Mouse (Mus musculus) activated CD4-positive, CD25-positive, alpha-beta regulatory T cell, adult 4 months (primary cell): ENCODE measurements around the gene Lpp. TPM values are rescaled to one million over a fixed set of nuclear protein-coding genes. Genes with fewer than 3 reads are reported as not detected.

ENCODE experiments used
- ATAC-seq: one replicate; pipeline ENCODE4 v1.8.0; 2017
- polyA plus RNA-seq, 2 experiments: library from polyadenylated mRNA; unstranded; fragments of 100-300 nt; shearing (Covaris generic); gene quantifications; one replicate each; pipeline ENCODE4 v1.2.1; 2017

The Lpp gene
- polyA plus RNA-seq, 2 experiments from 2014 or later: 15.5 to 16.8 TPM

DNA sequence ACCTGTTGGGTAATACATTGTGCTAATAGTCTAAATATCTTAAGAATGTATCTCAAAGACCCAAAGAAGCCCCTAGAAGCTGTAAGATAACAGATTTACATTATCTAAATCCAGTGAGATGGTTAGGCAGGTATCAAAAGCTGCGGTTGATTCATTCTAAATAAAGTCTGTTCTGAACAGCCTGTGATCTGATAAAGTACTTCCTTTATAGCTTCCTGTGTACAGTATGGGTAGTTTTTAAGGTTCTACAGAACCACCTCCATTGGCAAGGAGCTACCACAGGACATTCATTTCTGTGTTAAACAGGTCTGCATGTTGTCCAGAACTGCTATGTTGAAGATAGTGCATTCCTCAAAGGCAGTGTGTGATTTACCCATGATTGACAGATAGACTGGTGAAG is 554.2 kb downstream of the Lpp start:
- peak; percentile 73 for ATAC-seq

DNA sequence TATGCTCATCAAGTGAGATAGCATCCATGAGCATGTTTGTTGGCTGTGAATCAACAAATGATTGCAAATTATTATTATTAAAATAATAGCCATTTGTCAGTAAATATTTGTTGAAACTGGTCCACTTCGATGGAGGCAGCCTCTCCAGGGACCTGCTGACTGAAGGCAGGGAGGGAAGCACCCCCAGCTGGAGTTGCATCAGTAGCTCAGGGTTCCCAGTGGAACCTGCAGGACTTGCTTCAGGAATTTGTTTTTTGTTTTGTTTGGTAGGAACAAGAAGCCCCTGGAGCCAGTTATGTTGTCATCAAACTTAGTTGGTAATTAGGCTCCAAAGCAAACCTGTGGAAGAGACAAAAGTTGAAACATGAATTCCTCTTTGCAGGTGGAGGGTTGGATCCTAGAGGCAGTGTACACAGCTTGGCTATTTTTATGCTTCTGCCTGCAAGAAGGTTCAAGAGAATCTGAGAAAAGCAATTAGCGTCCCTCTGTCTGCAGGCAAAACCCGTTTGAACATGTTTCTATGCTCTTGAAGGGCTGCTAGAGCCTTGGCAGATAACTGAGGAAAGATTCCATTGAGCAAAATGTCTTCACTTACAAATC is 554.9 kb downstream of the Lpp start:
- ATAC-seq: no peak

GRCm38 (mm10) chr16:24949265-24949664 is 556.0 kb downstream of the Lpp start:
- no peak for ATAC-seq

- ATAC-seq: no peak
These were observed 556.9 kb downstream of the Lpp start for GRCm38 (mm10) chr16:24950112-24950743.

DNA sequence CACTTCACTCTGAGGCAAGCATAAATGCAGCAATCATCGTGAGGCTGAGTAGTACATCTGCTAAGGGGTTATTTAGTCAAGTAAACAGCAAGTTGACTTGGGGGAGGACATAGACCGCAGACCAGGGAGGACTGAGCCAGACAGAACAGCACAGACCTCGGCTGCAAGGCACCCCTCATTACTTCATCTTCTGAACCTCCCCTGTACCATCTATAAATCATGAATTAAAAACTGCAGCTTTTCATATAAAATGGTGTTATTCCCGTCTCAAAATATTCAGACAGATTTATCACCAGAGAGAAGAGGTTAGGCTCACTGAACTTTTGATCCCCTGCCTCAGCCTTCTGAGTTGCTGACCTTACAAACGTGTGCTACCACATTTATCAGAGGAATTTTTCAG is 558.6 kb downstream of the Lpp start:
- no peak for ATAC-seq

GRCm38 (mm10) chr16:24955054-24955453 is 561.7 kb downstream of the Lpp start:
- ATAC-seq: no peak

GRCm38 (mm10) chr16:24958661-24959060 is 565.4 kb downstream of the Lpp start:
- ATAC-seq: no peak

DNA sequence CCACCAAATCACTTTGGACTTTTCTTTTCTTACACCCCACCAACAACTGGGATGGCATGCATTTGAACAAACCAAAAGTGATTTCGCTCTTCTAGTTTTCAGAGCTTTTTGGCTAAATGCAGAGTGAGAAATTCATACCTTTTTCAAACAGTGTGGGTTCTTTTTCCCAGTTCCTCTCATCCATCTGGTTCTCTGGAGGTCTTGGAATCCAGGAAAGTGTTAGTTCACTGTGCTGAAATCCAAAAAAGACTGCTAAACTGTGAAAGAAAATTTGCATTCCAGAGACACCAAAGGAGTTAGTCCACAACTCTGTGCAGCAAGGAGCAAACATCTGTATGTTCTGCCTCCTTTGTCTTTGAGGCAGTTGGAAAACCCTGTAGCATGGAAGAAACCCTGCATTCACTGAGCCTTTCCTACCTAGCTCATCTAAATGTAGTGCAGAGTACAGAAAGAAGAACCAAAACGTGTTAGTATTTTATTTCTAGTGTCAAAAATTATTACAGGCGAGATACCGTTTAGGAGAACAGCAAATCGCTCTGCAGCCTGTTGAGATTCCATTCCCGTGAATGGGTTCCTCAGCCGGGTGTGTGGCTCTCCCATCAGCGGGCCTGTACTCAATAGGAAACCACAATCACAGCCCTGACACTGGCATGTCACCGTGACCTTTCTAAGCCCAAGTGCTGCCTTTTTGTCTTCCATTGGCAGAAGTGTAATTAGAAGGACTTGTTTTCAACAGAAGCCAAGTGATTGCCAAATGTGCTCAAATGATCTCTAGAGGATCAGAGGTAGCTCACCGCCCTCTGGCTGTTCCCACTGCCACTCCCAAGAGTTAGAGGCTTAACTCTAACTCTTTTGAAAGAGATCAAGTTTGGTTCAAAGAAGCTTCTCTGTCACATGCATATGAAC is 567.8 kb downstream of the Lpp start:
- ATAC-seq: no peak

GRCm38 (mm10) chr16:24964311-24964710 is 571.0 kb downstream of the Lpp start:
- ATAC-seq: no peak

DNA sequence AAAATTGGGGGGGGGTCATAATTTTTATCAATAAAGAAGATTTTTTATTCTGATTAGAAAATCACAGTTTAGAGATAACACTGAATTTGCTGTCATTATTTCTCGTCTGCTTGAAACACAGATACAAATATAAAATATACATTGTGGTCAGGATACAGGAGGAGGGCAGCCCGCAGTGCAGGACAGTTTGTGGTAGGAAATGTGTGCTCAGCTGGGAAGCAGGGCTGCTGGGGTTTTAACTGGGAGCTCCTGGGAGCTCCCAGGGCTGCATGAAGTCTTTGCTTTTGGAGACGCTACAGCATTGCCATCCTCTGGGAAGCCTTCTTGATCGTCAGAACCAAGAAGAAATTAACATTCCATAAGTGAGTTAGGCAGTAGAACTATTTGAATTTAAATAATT is 571.8 kb downstream of the Lpp start:
- ATAC-seq: no peak

DNA sequence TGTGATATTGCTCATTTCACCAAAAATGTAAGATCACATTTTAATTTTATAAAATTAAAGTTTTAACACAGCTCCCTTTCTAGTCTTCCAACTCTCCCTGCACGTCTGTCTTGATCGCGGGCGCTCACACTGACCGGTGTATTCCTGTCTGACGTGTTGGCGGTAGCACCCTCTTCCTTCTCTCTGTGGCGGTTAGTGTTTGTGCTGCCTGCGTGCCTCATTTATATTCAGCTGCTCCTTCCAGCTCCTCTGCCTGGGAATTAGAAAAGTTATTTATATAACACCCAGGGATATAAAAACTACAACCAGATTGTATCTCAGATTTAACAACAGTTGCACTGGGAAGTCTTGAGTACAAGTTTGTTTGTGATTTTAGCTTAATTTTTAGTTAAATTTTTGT is 573.2 kb downstream of the Lpp start:
- no peak for ATAC-seq

- no peak for ATAC-seq
These were observed 579.8 kb downstream of the Lpp start for GRCm38 (mm10) chr16:24973009-24973631.

DNA sequence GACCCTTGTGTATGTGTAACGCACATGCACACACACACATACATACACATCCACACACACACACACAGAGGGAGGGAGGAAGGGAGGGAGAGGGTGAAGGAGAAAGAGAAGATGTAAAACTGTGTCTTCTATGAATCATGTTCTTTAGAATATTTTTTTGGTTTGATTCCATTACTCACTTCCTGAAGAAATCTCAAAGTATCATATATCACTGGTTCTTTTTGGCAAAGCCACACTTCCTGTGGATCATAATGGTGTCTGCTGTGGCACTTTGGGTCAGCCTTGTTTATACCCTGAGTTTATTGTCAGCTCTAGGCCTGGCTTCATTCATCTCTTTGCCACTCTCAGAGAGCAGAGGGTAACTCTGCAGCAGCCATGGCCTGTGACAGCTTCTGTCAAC is 584.5 kb downstream of the Lpp start:
- ATAC-seq: no peak

DNA sequence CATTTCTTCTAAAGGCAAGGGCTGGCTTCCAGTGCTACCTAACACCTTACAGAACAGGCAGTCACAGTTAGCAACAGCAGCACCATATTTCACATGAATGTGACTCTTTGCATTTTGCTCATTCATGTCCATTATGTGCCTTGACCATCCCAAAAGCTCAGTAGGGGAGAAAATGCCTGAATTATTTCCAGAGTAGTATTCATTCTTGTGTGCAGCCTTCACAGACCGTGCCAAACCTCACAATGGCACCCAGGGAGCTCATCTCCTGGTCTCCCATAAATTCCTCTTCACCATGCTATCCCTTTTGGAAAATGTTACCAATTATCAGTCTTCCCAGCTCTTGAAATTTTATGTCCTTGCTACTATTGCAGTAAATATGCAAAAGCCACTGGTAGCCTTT is 584.9 kb downstream of the Lpp start:
- no peak for ATAC-seq

DNA sequence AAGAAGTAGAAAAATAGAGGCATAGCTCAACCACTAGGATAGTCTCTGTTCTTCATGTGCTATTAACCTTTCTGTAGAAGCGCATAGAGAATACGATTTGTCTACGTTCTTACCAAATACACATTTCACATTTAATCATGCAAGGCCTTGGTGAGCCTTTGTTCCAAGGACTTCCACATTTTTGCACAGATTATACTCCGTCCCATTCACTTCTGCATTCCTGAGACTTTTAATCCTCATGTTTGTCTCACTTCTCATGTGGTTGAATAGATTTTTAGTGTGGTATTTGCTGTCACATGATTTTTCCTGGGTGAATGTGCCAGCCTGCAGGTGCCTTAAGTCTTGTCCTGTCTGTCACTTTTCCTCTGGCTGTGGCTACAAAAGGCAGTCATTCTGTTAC is 586.1 kb downstream of the Lpp start:
- no peak for ATAC-seq

GRCm38 (mm10) chr16:24982828-24983227 is 589.5 kb downstream of the Lpp start:
- no peak for ATAC-seq

DNA sequence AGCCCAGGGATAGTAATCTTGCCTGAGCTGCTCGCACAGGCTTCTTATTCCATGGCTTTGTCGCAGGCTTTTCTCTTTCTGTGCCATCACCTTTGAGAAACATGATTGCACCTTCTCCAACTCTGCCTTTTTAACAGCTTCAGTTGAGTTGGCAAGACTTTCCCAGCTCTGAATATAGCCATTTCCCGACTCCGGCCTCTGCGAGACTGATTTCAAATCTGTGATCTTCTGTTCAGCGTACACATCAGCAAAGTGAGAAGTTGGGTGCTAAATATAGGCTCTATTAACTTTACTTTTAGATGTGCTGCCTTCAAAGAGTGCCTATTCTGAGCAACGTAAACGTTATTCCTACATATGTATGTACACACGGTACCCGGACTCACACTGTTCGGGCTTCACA is 597.0 kb downstream of the Lpp start:
- ATAC-seq: no peak

GRCm38 (mm10) chr16:24991059-24991541 is 597.8 kb downstream of the Lpp start:
- no peak for ATAC-seq

DNA sequence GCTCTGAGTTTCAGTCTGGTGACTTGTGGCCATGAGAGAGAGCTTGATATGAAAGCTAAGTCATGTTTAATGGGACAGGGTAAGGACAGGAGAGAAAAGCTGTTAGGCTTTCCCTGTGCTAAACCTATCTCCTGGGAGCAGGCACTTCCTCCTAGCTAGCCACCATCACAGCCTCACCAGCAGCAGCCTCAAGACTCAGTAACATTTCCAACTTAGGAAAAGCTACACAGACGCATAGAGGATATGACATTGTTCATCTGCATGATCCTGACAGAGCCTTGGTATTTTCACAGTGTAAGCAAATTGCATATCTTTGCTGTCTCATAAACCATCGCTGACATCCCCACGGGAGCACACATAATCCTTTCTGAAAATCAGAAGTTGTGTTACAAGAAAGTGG is 598.7 kb downstream of the Lpp start:
- no peak for ATAC-seq

DNA sequence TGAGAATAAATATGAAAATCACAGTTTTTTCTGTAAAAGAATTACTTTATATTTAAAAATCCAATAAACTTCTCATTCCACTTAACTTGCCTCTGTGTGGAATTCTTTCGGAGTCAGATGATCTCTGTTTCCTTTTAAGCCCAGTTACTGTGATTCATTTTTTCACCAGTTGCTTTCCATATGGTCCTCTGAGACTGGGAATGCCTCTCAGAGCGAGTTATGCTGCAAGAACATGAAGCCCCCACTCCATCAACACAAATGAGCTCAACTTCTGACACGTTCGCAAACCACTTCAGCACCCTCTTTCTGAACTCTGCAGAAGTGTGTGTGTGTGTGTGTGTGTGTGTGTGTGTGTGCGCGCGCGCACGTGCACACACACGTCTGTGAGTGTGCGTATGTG is 599.2 kb downstream of the Lpp start:
- no peak for ATAC-seq

DNA sequence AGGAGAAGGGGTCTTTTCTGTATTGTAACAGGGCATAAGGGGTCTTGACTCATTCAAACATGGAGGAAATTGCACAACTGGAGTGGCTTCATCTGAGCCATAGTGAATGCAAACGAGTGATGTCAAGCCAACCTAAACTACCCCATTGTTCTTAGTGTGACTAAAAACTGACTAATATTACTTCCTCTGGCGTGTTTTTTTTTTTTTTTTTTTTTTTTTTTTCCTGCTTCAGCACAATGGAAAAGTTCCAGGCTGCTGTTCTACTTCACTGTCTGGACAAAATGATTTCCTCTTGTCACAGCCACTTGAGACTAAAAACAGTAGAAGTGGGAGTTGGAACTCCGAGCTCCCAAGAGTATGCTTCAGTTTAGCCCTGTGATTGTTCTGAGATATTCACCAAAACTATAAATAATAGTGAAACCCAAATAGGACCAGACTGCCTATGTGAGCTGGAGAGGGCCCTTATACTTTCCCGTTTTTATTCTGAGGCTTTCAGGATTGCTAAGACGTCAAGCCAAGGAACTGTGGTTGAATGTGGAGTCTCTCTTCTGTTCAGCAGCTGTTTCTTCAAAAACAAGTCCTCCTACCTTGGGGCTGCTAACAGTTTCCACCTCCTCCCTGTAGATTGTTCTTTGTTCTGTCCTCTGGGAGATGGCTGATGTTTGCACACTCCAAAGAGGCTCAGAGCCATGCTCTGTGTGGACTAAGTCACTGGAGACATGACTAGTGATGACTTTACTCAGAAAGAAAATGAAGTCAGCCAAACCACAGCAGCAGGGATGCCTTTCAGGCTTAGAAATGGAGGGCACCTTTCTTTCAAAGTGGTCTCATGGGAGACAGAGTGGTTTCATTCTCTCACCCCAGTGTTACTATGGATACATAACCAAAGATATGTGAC is 617.9 kb downstream of the Lpp start:
- no peak for ATAC-seq

DNA sequence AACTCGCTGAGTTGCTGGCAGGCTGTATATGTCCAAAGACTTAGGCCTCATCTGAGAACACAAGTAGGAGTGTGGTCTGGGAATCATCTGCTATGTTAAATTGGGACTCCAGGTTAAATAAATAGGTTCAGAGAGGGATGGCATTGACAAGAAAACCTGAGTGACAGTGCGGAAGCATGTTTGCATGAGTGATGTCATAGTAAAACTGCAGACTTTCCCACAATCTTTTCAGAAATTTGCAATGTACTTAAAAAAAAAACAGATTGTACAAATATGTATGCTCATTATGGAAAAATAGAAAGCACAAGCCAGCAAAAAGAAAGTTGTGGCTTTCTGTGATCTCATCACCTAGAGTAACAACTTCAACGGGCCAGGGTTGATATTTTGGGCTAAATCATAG is 619.6 kb downstream of the Lpp start:
- no peak for ATAC-seq
